Mouse (Mus musculus): Measurements from ENCODE around the gene Zfp827. TPM values are rescaled to one million over a fixed set of nuclear protein-coding genes. Genes with fewer than 3 reads are reported as not detected.

Gene Zfp827
- polyA plus RNA-seq, 1 experiment from 2014 or later, result 5.5 TPM

DNA sequence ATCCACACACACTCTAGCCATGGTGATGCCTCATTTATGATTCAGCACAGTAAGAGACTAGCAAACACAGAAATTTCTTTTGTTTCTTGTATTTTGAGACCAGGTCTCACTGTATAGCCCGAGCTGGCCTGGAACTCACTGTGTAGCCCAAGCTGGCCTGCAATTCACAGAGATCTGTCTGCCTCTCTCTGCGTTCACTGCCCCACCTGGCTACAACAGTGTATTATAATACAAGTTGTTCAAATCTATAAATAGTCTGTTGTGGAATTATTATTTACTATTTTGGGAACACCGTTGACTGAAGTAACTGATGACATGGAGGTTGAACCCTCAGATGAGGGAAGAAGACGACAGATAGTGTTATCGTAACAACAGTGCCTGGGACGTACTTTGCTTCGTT lies 66.9 kb downstream of the Zfp827 start:
- Histone ChIP-seq H3K27me3 (ENCODE audit: control insufficient read depth, insufficient read depth, low read depth, low read length) (no peaks in the 10 kb centered on the region), H3K4me3 (ENCODE audit: low read length) (no peak overlapping the region), H3K9ac (ENCODE audit: low read length) (no peak overlapping the region), H3K36me3 (ENCODE audit: control insufficient read depth, insufficient read depth, low read length) (no peaks in the 10 kb centered on the region), H3K4me1 (replicated peaks; ENCODE audit: control insufficient read depth, insufficient read depth, low read length) (no peaks in the 10 kb centered on the region), H3K9me3 (ENCODE audit: control insufficient read depth, low read length) (no peaks in the 10 kb centered on the region), H3K27ac (ENCODE audit: low read length) (no peak overlapping the region), H3K4me2 (ENCODE audit: low read depth, low read length) (no peak overlapping the region)
- WGBS, result 89% methylated on average over 7 of the region's 7 CpGs
- ATAC-seq (ENCODE audit: low read depth), result no peak

DNA sequence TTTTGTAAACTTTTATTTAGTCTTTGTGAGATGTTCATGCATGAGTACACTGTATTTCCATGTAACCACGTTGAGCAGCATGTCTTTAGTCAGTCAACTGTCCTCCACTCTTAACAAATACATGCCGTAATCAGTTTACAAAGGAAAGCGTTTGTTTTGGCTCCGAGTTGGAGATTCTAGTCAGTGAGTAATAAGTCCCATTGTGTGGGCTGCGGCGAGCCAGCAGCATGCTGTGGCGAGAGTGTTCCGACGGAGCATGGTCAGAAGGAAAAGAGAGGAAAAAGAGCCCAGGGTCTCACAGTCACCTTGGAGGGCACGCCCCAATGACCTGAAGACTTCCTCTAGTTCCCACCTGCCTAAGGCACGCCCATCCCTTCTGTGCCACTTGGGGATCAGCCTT lies 68.7 kb downstream of the Zfp827 start:
- no peak for ATAC-seq (ENCODE audit: low read depth)
- Histone ChIP-seq H3K36me3 (ENCODE audit: control insufficient read depth, insufficient read depth, low read length) (no peaks in the 10 kb centered on the region), H3K4me1 (replicated peaks; ENCODE audit: control insufficient read depth, insufficient read depth, low read length) (no peaks in the 10 kb centered on the region), H3K27me3 (ENCODE audit: control insufficient read depth, insufficient read depth, low read depth, low read length) (no peaks in the 10 kb centered on the region), H3K4me3 (ENCODE audit: low read length) (no peak overlapping the region), H3K4me2 (ENCODE audit: low read depth, low read length) (no peak overlapping the region), H3K27ac (ENCODE audit: low read length) (no peak overlapping the region), H3K9me3 (ENCODE audit: control insufficient read depth, low read length) (no peaks in the 10 kb centered on the region), H3K9ac (ENCODE audit: low read length) (no peak overlapping the region)
- WGBS, result 53% methylated on average over 11 of the region's 11 CpGs

GRCm38 (mm10) chr8:79102707-79103106 lies 74.5 kb downstream of the Zfp827 start:
- H3K4me2 ChIP-seq (ENCODE audit: low read depth, low read length), result no peak overlapping the region

GRCm38 (mm10) chr8:79103185-79103878 lies 75.1 kb downstream of the Zfp827 start:
- no peak overlapping the region for H3K4me3 ChIP-seq (ENCODE audit: low read length)
- no peak for ATAC-seq (ENCODE audit: low read depth)
- no peaks in the 10 kb centered on the region for H3K36me3 ChIP-seq (ENCODE audit: control insufficient read depth, insufficient read depth, low read length)
- peaks cover 18% of the 10 kb centered on the region for H3K4me1 ChIP-seq (replicated peaks; ENCODE audit: control insufficient read depth, insufficient read depth, low read length)
- no peak overlapping the region for H3K9ac ChIP-seq (ENCODE audit: low read length)
- H3K4me2 ChIP-seq (ENCODE audit: low read depth, low read length), result no peak overlapping the region
- H3K27ac ChIP-seq (ENCODE audit: low read length), result no peak overlapping the region
- 73% methylated on average over 14 of the region's 14 CpGs for WGBS
- H3K9me3 ChIP-seq (ENCODE audit: control insufficient read depth, low read length), result no peaks in the 10 kb centered on the region
- H3K27me3 ChIP-seq (ENCODE audit: control insufficient read depth, insufficient read depth, low read depth, low read length), result no peaks in the 10 kb centered on the region

More at GRCm38 (mm10) chr8:79102707-79103106, 74.5 kb downstream of the Zfp827 start:
- H3K4me1 ChIP-seq (replicated peaks; ENCODE audit: control insufficient read depth, insufficient read depth, low read length), result peaks cover 18% of the 10 kb centered on the region
- no peaks in the 10 kb centered on the region for H3K9me3 ChIP-seq (ENCODE audit: control insufficient read depth, low read length)
- no peaks in the 10 kb centered on the region for H3K27me3 ChIP-seq (ENCODE audit: control insufficient read depth, insufficient read depth, low read depth, low read length)
- ATAC-seq (ENCODE audit: low read depth), result no peak
- WGBS, result 75% methylated on average over 4 of the region's 4 CpGs
- no peak overlapping the region for H3K4me3 ChIP-seq (ENCODE audit: low read length)
- no peak overlapping the region for H3K27ac ChIP-seq (ENCODE audit: low read length)
- no peak overlapping the region for H3K9ac ChIP-seq (ENCODE audit: low read length)
- no peaks in the 10 kb centered on the region for H3K36me3 ChIP-seq (ENCODE audit: control insufficient read depth, insufficient read depth, low read length)

GRCm38 (mm10) chr8:79103923-79104580 lies 75.8 kb downstream of the Zfp827 start:
- 63% methylated on average over 9 of the region's 9 CpGs for WGBS
- Histone ChIP-seq H3K36me3 (ENCODE audit: control insufficient read depth, insufficient read depth, low read length) (no peaks in the 10 kb centered on the region), H3K27ac (ENCODE audit: low read length) (peak overlapping the region; percentile 46; the same call in 1 of the 2 replicates), H3K4me3 (ENCODE audit: low read length) (no peak overlapping the region), H3K27me3 (ENCODE audit: control insufficient read depth, insufficient read depth, low read depth, low read length) (no peaks in the 10 kb centered on the region), H3K4me2 (ENCODE audit: low read depth, low read length) (no peak overlapping the region), H3K9me3 (ENCODE audit: control insufficient read depth, low read length) (no peaks in the 10 kb centered on the region), H3K9ac (ENCODE audit: low read length) (no peak overlapping the region), H3K4me1 (replicated peaks; ENCODE audit: control insufficient read depth, insufficient read depth, low read length) (peaks cover 18% of the 10 kb centered on the region)
- ATAC-seq (ENCODE audit: low read depth), result no peak

DNA sequence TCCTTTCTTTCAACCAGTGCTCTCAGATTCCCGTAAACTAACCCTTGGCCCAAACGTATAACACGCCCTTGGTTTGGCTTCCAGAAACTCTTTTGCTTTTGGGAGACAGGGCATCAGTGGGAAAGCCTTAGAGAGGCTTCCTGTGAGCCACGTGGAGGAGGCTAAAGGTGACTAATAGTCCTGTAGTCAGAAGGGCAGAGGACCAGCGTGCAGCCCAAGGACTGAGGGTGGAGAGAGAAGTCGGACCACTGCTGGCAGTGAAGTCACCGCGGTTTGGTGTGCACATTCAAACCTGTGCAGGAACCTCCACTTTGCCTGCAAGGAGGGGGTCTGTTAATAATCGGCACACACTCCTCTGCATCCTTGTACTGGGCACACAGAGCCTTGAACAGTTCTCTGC lies 76.4 kb downstream of the Zfp827 start:
- 58% methylated on average over 9 of the region's 9 CpGs for WGBS
- Histone ChIP-seq H3K4me2 (ENCODE audit: low read depth, low read length) (no peak overlapping the region), H3K36me3 (ENCODE audit: control insufficient read depth, insufficient read depth, low read length) (no peaks in the 10 kb centered on the region), H3K27me3 (ENCODE audit: control insufficient read depth, insufficient read depth, low read depth, low read length) (no peaks in the 10 kb centered on the region), H3K4me3 (ENCODE audit: low read length) (no peak overlapping the region), H3K27ac (ENCODE audit: low read length) (peak overlapping the region; percentile 46; the same call in 1 of the 2 replicates), H3K4me1 (replicated peaks; ENCODE audit: control insufficient read depth, insufficient read depth, low read length) (peaks cover 18% of the 10 kb centered on the region), H3K9me3 (ENCODE audit: control insufficient read depth, low read length) (no peaks in the 10 kb centered on the region), H3K9ac (ENCODE audit: low read length) (peak overlapping the region; percentile 11; the same call in 1 of the 2 replicates)
- no peak for ATAC-seq (ENCODE audit: low read depth)

DNA sequence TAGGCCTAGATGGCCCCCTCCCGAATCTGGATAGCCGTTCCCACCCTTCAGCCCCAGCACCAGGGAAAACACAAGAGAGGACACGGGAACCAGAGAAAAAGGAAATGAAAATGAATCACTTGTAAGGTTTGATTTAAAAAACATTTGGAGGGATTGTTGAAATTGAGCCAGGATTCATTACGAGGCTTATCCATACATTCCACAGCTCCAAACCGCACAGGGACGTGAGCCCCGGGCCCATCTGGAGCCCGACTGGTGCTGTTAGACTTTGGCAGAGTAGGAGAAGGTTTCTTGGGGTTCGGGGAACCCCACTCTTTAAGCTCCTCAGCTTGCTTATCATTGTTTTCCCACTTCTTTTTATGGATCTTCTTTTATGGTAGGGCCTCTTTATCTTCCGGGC lies 76.9 kb downstream of the Zfp827 start:
- no peaks in the 10 kb centered on the region for H3K27me3 ChIP-seq (ENCODE audit: control insufficient read depth, insufficient read depth, low read depth, low read length)
- H3K9me3 ChIP-seq (ENCODE audit: control insufficient read depth, low read length), result no peaks in the 10 kb centered on the region
- ATAC-seq (ENCODE audit: low read depth), result no peak
- no peak overlapping the region for H3K4me3 ChIP-seq (ENCODE audit: low read length)
- H3K36me3 ChIP-seq (ENCODE audit: control insufficient read depth, insufficient read depth, low read length), result no peaks in the 10 kb centered on the region
- H3K27ac ChIP-seq (ENCODE audit: low read length), result 0 out of 2 replicates have a peak overlapping the region, but pooled peaks have one; percentile 9
- peak overlapping the region; percentile 11; the same call in 1 of the 2 replicates for H3K9ac ChIP-seq (ENCODE audit: low read length)
- WGBS, result 43% methylated on average over 10 of the region's 10 CpGs
- H3K4me1 ChIP-seq (replicated peaks; ENCODE audit: control insufficient read depth, insufficient read depth, low read length), result peaks cover 18% of the 10 kb centered on the region
- no peak overlapping the region for H3K4me2 ChIP-seq (ENCODE audit: low read depth, low read length)

GRCm38 (mm10) chr8:79111461-79111860 lies 83.2 kb downstream of the Zfp827 start:
- H3K4me2 ChIP-seq (ENCODE audit: low read depth, low read length), result no peak overlapping the region
- 67% methylated on average over 8 of the region's 8 CpGs for WGBS
- H3K9me3 ChIP-seq (ENCODE audit: control insufficient read depth, low read length), result no peaks in the 10 kb centered on the region
- no peak overlapping the region for H3K4me3 ChIP-seq (ENCODE audit: low read length)
- no peaks in the 10 kb centered on the region; the same call in 1 of the 2 replicates for H3K36me3 ChIP-seq (ENCODE audit: control insufficient read depth, insufficient read depth, low read length)
- no peaks in the 10 kb centered on the region for H3K27me3 ChIP-seq (ENCODE audit: control insufficient read depth, insufficient read depth, low read depth, low read length)
- H3K9ac ChIP-seq (ENCODE audit: low read length), result no peak overlapping the region
- ATAC-seq (ENCODE audit: low read depth), result no peak
- H3K27ac ChIP-seq (ENCODE audit: low read length), result no peak overlapping the region
- peaks cover 5% of the 10 kb centered on the region; the same call in 1 of the 2 replicates for H3K4me1 ChIP-seq (replicated peaks; ENCODE audit: control insufficient read depth, insufficient read depth, low read length)

- Histone ChIP-seq H3K27ac (ENCODE audit: low read length) (no peak overlapping the region), H3K4me1 (replicated peaks; ENCODE audit: control insufficient read depth, insufficient read depth, low read length) (peaks cover 11% of the 10 kb centered on the region), H3K36me3 (ENCODE audit: control insufficient read depth, insufficient read depth, low read length) (no peaks in the 10 kb centered on the region; the same call in 1 of the 2 replicates), H3K4me3 (ENCODE audit: low read length) (no peak overlapping the region), H3K4me2 (ENCODE audit: low read depth, low read length) (no peak overlapping the region), H3K27me3 (ENCODE audit: control insufficient read depth, insufficient read depth, low read depth, low read length) (no peaks in the 10 kb centered on the region), H3K9ac (ENCODE audit: low read length) (no peak overlapping the region), H3K9me3 (ENCODE audit: control insufficient read depth, low read length) (no peaks in the 10 kb centered on the region)
- ATAC-seq (ENCODE audit: low read depth), result no peak
- 88% methylated on average over 18 of the region's 18 CpGs for WGBS
Observed at GRCm38 (mm10) chr8:79112480-79112879, 84.2 kb downstream of the Zfp827 start.

Data from lung, embryonic 16.5 days (tissue).